Mouse (Mus musculus) liver, postnatal 0 days (tissue): ENCODE measurements around the gene Lrig1. TPM values are rescaled to one million over a fixed set of nuclear protein-coding genes. Genes with fewer than 3 reads are reported as not detected.

Experiments
- ATAC-seq: fragments of 200-750 bp; cut with Nextera tagmentation; 2 replicates; pipeline ENCODE4 v1.8.0; 2017; ENCODE audit warnings: mild to moderate bottlenecking, moderate library complexity
- DNase-seq: peaks from one replicate; pipeline ENCODE4 v3.0.0-alpha.2; 2016
- H3K27ac ChIP-seq: fragments of 300-500 bp; sonication (generic); 2 replicates; pipeline ENCODE4 v1.5.1; 2014; ENCODE audit warnings: antibody characterized with exemption, moderate library complexity, mild to moderate bottlenecking, low read depth
- H3K27me3 ChIP-seq: fragments of 300-500 bp; sonication (generic); 2 replicates; pipeline ENCODE4 v1.6.1; 2014; ENCODE audit warnings: low read length, control low read depth, mixed read lengths; ENCODE audit not compliant: insufficient read depth
- H3K36me3 ChIP-seq: fragments of 300-500 bp; sonication (generic); replicated peaks from 2 replicates; pipeline ENCODE4 v1.6.1; 2014; ENCODE audit warnings: mild to moderate bottlenecking, control low read depth, low read length, moderate library complexity, mixed read lengths; ENCODE audit not compliant: insufficient read depth
- H3K4me1 ChIP-seq: fragments of 300-500 bp; sonication (generic); 2 replicates; pipeline ENCODE4 v1.6.1; 2014; ENCODE audit warnings: antibody characterized with exemption, mild to moderate bottlenecking, control low read depth; ENCODE audit not compliant: insufficient read depth
- H3K4me2 ChIP-seq: fragments of 300-500 bp; sonication (generic); 2 replicates; pipeline ENCODE4 v1.6.1; 2014; ENCODE audit warnings: low read depth, mild to moderate bottlenecking, low read length, moderate library complexity, mixed read lengths
- H3K4me3 ChIP-seq: fragments of 300-500 bp; sonication (generic); 2 replicates; pipeline ENCODE4 v1.5.1; 2014; ENCODE audit warnings: low read depth, low read length
- H3K9ac ChIP-seq: fragments of 300-500 bp; sonication (generic); replicated peaks from 2 replicates; pipeline ENCODE4 v1.6.1; 2014; ENCODE audit warnings: mild to moderate bottlenecking, moderate library complexity
- H3K9me3 ChIP-seq: fragments of 300-500 bp; sonication (generic); 2 replicates; pipeline ENCODE4 v1.6.1; 2016; ENCODE audit warnings: mild to moderate bottlenecking, control low read depth, low read length, mixed read lengths
- CTCF ChIP-seq: sonication (generic); IDR thresholded peaks from 2 replicates; pipeline ENCODE4 v1.5.1; 2016; ENCODE audit warnings: antibody characterized with exemption, low read depth
- EP300 ChIP-seq: IDR thresholded peaks from 2 replicates; pipeline ENCODE4 v1.6.1; 2016; ENCODE audit warnings: antibody characterized with exemption, low read depth, mild to moderate bottlenecking
- WGBS: fragments of 180-500 bp; shearing (Covaris S2); extraction: QIAGEN DNeasy Blood & Tissue Kit; methylation state at CpG from one replicate; pipeline ENCODE4 v1.1.7; 2014; ENCODE audit not compliant: insufficient replicate concordance; 5-methylcytosine and 5-hydroxymethylcytosine counted together
- polyA plus RNA-seq: library from polyadenylated mRNA; unstranded; fragments of >200 nt; fragmentation: Nextera tagmentation; extraction: Ambion mirVana; gene quantifications from 2 replicates; pipeline ENCODE4 v1.2.1, GENCODE M21; 2015

Lrig1 gene
- polyA plus RNA-seq, 1 experiment from 2014 or later = 2.5 TPM

GRCm38 (mm10) chr6:94672426-94672825 lies 27.5 kb downstream of the Lrig1 start:
- H3K27ac ChIP-seq = no peak overlapping the region
- WGBS = 59% methylated on average over 2 of the region's 2 CpGs
- DNase-seq (no peak), ATAC-seq (no peak)
- H3K9me3 ChIP-seq = no peaks in the 10 kb centered on the region
- H3K9ac ChIP-seq = no peak overlapping the region
- H3K27me3 ChIP-seq = no peaks in the 10 kb centered on the region
- peaks cover 34% of the 10 kb centered on the region for H3K4me1 ChIP-seq
- H3K36me3 ChIP-seq = no peaks in the 10 kb centered on the region
- TF ChIP-seq EP300 (no peak), CTCF (no peak)
- H3K4me2 ChIP-seq = no peak overlapping the region
- no peak overlapping the region for H3K4me3 ChIP-seq

- H3K4me3 ChIP-seq = no peak overlapping the region
- peaks cover 22% of the 10 kb centered on the region for H3K4me1 ChIP-seq
- 76% methylated on average over 6 of the region's 6 CpGs for WGBS
- DNase-seq (no peak), ATAC-seq (no peak)
- H3K4me2 ChIP-seq = no peak overlapping the region
- no peak overlapping the region for H3K27ac ChIP-seq
- no peak for TF ChIP-seq EP300
- no peak for TF ChIP-seq CTCF
- H3K36me3 ChIP-seq = no peaks in the 10 kb centered on the region
- no peaks in the 10 kb centered on the region for H3K27me3 ChIP-seq
- H3K9me3 ChIP-seq = no peaks in the 10 kb centered on the region
- no peak overlapping the region for H3K9ac ChIP-seq
These were observed 30.6 kb downstream of the Lrig1 start for GRCm38 (mm10) chr6:94669370-94669769.

- H3K4me1 ChIP-seq = peaks cover 27% of the 10 kb centered on the region
- TF ChIP-seq EP300 = no peak
- no peak for TF ChIP-seq CTCF
These were observed 31.6 kb downstream of the Lrig1 start for GRCm38 (mm10) chr6:94668204-94668863.

GRCm38 (mm10) chr6:94667131-94667530 lies 32.8 kb downstream of the Lrig1 start:
- ATAC-seq (no peak), DNase-seq (no peak)
- Histone ChIP-seq H3K9ac (no peak overlapping the region), H3K36me3 (no peaks in the 10 kb centered on the region), H3K4me2 (no peak overlapping the region), H3K27ac (no peak overlapping the region), H3K9me3 (no peaks in the 10 kb centered on the region), H3K27me3 (no peaks in the 10 kb centered on the region), H3K4me3 (no peak overlapping the region), H3K4me1 (peaks cover 27% of the 10 kb centered on the region)
- TF ChIP-seq CTCF (no peak), EP300 (no peak)
- 77% methylated on average over 4 of the region's 4 CpGs for WGBS

More at GRCm38 (mm10) chr6:94668204-94668863, 31.6 kb downstream of the Lrig1 start:
- H3K27ac ChIP-seq = no peak overlapping the region
- DNase-seq (no peak), ATAC-seq (no peak)
- H3K9ac ChIP-seq = no peak overlapping the region
- 58% methylated on average over 13 of the region's 13 CpGs for WGBS
- no peaks in the 10 kb centered on the region for H3K27me3 ChIP-seq
- no peaks in the 10 kb centered on the region for H3K36me3 ChIP-seq
- no peaks in the 10 kb centered on the region for H3K9me3 ChIP-seq
- no peak overlapping the region for H3K4me3 ChIP-seq
- no peak overlapping the region for H3K4me2 ChIP-seq

GRCm38 (mm10) chr6:94666432-94667119 lies 33.4 kb downstream of the Lrig1 start:
- no peak for DNase-seq
- no peaks in the 10 kb centered on the region for H3K9me3 ChIP-seq
- H3K4me1 ChIP-seq = peaks cover 27% of the 10 kb centered on the region
- H3K27ac ChIP-seq = no peak overlapping the region
- no peak overlapping the region for H3K4me2 ChIP-seq
- no peak overlapping the region for H3K4me3 ChIP-seq
- no peak for ATAC-seq
- H3K36me3 ChIP-seq = no peaks in the 10 kb centered on the region
- no peak overlapping the region for H3K9ac ChIP-seq
- TF ChIP-seq CTCF = no peak
- no peak for TF ChIP-seq EP300
- no peaks in the 10 kb centered on the region for H3K27me3 ChIP-seq
- 72% methylated on average over 7 of the region's 7 CpGs for WGBS

- H3K9me3 ChIP-seq = no peaks in the 10 kb centered on the region
- no peaks in the 10 kb centered on the region for H3K27me3 ChIP-seq
- H3K4me2 ChIP-seq = no peak overlapping the region
- no peak for TF ChIP-seq EP300
- TF ChIP-seq CTCF = no peak
- DNase-seq (no peak), ATAC-seq (no peak)
- no peaks in the 10 kb centered on the region for H3K36me3 ChIP-seq
- no peak overlapping the region for H3K4me3 ChIP-seq
- peaks cover 24% of the 10 kb centered on the region for H3K4me1 ChIP-seq
- H3K9ac ChIP-seq = no peak overlapping the region
- no peak overlapping the region for H3K27ac ChIP-seq
- 65% methylated on average over 1 of the region's 1 CpGs for WGBS
These were observed 34.3 kb downstream of the Lrig1 start for GRCm38 (mm10) chr6:94665677-94666076.
